Mouse (Mus musculus): ENCODE data around the gene Armh3.

The Armh3 gene

GRCm38 (mm10) chr19:45997785-45998693, at the start of gene Armh3:
Gene Armh3 (minus strand): TSS chr19:45998488.
- peak; percentile 91 to 94 for DNase-seq (ENCODE audit: low spot score in 2 of 2)

GRCm38 (mm10) chr19:46047426-46047825, 49.1 kb upstream of the Armh3 start:
- DNase-seq (ENCODE audit: low spot score in 2 of 2) = no peak

- no peak for DNase-seq (ENCODE audit: low spot score in 2 of 2)
These were observed 48.3 kb upstream of the Armh3 start for GRCm38 (mm10) chr19:46046621-46047025.

DNA sequence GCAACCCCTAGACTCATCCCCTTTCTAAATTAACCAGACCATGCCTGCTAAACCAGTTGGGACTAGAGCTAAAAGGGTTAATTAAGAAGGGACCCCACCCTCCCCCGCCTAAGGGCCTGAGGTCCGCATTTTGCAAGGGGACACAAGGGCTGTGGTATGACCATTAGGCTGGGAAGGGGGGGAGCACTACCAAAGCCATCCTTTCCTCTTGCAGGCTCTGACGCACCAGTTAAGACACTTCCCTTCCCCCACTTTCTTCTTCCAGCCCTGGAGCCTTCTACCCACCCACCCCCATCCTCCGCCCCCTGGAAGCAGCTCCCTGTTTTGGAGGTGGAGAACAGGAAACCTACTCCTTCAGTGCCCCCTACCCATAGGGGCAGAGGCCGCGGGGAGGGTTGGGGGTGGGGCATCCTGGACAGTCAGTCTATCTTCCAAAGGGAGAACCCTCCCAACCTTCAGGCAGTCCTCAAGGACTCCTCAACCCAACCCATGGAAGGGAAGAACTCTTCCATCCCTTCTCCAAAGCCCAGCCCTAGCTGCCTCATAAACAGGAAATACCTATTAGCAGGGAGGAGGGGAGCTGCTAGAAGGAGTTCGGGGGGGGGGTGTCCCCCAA, 47.5 kb upstream of the Armh3 start:
- DNase-seq (ENCODE audit: low spot score in 2 of 2) = peak in 1 of 2 experiments; percentile 57

GRCm38 (mm10) chr19:46044993-46045695, 46.9 kb upstream of the Armh3 start, which contains the start of gene Ldb1:
Gene Ldb1 (minus strand): TSS chr19:46045214.
- peak; percentile 81 to 84 for DNase-seq (ENCODE audit: low spot score in 2 of 2)

DNA sequence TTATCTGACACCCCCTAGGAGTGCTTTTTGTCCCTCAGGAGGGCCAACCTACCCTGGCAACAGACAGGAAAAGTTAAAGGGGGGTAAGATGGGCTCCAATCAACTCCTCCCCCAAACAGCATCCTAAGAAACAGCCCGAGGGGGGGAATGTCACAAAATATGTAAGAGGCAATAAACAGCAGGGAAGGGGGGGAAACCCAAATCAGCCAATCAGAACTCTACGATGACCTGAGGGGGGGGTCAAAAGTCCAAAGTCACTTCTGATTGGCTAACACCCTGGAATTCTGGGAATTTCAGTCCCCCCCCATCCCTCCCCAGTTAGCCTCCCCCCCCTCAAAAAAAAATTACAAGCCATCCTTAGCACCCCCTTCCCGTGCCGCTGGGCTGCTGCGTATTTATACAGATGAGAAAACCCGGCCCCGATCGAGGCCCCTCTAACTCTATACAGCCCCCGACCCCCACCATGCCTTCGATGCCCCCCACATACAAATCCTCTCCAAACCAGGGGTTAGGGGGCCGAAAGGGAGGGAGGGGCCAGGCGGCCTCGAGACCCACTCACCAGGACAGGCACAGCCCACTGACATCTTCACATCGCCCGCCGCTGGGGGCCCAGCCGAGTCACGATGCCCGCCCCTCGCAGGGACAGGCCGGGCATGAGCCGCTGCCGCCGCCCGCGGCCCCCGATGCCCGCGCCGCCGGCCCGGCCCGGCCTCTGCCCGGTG, 46.1 kb upstream of the Armh3 start, which contains the start of gene Pprc1:
Pprc1 (plus strand) TSS at position 616 of the 722 bp plus-strand sequence.
- DNase-seq (ENCODE audit: low spot score in 2 of 2) = no peak

DNA sequence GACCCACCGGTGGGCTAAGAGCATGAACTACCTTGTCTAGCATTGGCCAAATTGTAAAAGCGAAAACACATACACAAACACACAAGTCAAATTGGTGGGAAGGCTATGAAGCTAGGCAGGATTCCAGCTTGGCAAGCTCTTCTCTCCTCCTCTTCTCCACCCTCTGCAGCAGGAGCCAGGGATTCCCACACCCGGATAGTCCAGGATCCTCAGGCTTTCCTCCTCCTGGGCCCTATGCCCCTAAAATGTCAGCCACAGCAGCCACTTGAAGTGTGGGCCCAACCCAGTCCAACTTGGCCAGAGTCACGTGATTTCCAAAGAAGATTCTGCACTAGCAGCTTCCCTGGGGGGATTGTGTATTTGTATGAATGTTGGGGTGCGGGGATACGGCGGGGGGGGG, 45.1 kb upstream of the Armh3 start:
- no peak for DNase-seq (ENCODE audit: low spot score in 2 of 2)

DNA sequence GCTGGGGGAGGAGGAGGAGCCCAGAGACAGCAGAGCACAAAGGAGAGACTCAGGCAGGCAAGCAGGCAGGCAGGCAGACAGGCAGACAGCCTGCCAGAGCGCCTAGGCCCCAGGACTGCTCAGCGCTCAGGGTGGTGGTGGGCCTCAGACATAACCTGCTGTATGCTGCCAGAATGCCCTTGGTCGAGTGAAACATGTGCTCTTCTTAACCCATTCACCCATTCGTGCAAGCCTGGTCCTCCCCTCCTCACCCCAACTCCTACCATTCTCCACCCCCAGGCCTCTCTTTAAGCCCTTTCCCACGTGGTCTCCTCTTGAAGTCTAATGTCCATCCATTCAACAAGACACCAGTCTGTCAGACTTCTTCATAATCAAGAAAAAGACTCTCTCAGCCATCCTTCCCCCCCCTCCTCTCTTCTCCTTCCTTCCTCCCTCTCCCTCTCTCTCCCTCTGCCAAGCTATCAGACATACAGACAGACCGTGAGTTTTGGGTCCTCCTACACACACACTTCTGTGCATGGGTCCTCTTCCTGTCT, 44.3 kb upstream of the Armh3 start:
- peak in 1 of 2 experiments; percentile 54 for DNase-seq (ENCODE audit: low spot score in 2 of 2)

- DNase-seq (ENCODE audit: low spot score in 2 of 2) = peak in 1 of 2 experiments; percentile 77
These were observed 43.7 kb upstream of the Armh3 start for GRCm38 (mm10) chr19:46041933-46042475.

DNA sequence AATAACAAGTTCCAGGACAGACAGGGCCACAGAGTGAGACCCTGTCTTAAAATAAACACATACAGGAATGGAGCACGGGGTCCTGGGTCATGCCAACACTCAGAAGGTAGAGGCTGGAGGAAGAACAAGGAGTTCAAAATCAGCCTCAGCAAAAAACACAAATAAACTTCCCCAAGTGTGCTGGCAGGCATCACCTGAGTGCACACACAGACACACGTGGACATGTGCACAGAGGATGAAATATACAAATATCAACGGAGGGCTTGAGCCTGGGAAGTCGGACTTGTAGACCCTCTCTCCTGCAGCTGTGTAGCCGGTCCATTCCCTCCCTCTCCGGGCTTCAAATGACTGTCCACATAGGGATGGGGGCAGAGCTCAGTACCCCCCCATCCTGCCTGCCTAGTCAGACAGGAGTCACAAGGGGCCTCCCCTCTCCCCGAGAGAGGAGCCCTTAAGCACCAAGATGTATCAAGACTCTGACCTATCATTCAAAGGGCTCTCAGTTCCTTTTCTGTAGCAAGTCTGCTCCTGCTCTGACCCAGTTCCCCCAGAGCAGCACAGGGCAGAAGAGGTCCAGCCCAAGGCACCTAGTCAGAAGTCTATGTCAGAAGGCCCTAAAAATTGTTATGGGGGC, 43.1 kb upstream of the Armh3 start:
- no peak for DNase-seq (ENCODE audit: low spot score in 2 of 2)

DNA sequence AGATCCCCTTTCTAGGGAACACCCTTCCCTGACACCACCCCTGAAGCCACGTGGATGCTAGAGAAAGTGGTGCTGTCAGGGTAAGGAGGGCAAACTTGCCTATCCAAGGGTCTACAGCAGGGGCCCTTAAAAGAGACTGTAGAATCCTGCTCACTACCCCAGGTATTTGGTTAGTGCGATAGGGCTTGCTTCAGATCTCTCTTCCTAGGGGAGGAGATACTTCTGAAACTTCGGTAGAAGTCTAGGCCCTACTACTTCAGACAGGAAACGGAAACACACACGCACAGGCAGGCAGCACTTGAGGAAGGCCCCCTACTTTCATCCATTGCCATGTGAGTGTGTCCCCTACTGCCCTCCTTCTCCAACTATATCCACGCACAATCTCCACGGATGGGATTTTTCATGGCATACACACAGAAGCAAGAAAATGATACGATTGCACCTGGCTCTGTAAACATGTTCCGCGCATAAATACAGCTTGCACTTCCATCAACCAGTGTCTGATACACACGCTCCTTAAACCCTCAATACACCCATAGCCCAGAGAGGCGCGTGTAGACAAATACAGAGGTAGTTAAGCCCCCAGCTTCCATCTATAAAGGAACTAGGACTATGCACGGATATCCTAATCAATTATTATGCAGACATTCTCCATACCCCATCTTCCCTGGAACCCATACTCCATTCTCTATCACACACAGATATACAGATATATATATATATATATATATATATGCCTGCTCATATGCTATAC, 42.0 kb upstream of the Armh3 start:
- DNase-seq (ENCODE audit: low spot score in 2 of 2) = no peak

DNA sequence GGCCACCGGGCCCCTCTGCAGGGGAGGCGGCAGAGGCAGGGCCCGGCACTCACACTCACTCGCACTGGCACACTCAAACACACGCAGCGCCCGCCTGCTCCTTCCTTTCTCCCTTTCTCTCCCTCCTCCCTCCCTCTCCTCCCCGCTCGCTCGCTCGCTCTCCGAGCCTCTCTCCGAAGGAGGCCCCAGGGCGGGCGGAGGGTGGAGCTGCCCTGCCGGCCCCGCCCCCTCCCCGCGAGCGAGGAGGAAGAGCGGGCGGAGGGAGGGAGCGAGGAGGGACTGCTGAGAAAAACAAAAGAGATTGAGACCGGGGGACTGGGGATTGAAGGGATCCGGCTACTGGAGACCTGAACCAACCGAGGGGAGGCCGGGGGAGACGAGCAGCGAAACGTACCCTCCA, 41.2 kb upstream of the Armh3 start:
- peak; percentile 74 to 75 for DNase-seq (ENCODE audit: low spot score in 2 of 2)

DNA sequence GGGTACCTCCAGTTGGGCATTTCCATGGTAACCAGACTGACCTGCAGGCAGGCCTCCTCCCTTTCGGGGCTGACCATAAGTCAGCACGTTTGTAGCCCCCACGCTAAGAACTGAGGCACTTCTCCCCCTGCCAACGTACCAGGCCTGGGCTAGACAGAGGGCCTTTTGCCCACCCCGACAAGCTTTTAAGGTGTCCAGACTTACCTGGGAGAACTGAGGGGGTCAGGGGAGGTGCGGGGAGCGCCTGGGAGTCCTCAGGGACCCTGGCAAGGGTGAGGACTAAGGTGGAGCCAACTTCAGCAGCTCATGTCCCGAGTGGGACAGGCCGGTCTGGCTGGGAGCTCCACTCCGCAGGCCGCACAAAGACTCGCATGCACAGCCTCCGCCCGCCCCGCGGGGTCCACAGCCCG, 40.6 kb upstream of the Armh3 start:
- no peak for DNase-seq (ENCODE audit: low spot score in 2 of 2)

DNA sequence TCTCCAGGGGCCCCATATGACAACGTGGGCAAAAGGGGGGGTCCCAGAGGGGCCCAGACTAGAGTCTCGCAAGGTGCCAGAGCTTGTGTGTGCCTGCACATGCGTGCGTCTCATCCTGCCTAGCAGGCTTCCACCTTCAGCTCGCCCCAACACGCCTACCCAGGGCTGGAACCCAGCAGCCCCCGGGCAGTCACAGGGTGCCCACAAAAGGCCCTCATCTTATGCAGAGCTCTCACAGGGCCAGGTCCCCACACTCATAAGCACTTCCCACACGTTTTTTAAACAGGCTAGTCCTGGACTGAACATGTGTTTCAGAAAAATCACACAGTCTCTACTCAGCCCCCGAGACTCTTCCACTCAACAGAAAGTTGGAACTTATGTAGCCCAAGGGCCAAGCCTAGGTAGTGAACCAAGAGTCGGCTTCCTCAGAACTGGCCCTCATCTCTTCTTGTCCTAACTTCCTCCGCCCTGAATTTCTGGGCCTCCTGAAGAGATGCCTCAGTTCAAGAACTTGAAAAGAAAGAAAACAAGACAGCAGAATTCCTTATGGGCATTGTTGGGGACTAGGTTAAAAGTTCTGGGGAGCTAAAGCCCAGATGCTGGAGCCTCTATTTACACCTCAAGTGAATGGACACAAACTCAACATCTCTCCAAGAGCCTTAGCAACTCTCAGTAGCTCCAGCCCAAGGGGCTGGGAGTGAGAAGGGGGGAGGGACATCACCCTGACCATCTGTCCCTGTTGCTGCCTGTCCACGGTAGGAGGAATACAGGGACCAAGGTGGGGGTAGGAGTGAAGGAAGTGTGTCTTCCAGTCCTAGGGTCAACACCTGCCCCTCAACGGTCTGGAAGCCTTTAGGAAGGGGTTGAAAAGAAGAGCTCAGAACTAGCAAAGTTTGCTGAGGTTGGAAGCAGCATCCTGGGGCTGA, 39.9 kb upstream of the Armh3 start:
- no peak for DNase-seq (ENCODE audit: low spot score in 2 of 2)

- DNase-seq (ENCODE audit: low spot score in 2 of 2) = no peak
These were observed 39.1 kb upstream of the Armh3 start for GRCm38 (mm10) chr19:46037243-46037924.

DNA sequence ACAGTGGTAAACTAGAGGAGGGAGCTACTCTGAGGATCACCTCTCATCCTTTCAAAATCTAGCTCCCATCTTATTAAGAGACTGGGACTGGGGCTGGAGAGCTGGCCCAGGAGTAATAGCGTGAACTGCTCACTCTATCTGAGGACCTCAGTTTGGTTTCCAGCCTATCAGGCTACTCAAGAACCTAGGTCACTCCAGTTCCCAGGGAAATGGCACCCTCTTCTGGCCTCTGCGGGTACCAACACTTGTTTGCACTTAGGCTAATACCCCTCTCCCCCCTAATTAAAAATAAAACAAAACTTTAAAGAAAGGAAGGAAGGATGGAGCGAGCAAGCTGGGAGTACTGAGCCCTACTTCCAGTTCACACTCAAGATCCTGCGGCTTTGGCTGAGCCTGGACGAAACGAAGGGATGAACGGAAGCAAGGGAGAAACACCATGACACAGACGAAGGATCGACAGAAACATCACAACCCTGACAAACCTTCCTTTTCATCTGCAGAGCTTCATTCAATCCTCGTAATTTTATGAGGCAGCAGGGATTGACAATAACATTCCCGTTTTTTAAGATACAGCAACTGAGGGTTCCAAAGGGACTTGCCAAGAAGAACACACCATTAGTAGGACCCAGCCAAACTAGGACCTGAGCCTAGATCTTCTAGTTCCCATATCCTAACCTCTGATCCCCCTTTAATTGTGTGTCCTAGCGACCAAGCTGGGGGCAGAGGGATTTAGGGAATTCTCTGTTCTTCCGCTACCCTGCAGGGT, 38.4 kb upstream of the Armh3 start:
- no peak for DNase-seq (ENCODE audit: low spot score in 2 of 2)

DNA sequence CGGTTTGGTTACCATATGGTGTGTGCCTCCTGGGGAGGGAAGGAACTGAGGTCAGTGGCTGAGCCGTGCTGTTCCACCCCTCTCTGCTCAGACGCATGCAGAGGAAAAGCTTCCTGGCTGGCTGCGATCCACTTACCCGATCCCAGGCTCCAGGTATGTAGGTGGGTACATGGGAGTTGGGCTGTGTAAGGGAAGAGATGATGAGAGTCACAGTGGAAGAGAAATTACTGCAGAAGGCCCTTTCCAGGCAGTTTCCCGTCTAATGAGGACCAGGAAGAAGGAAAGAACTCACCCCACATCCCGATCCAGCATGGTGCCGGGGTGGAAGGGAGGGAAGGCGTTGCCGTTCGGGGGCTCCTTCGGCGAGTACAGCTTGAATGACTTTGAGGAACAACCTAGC, 37.7 kb upstream of the Armh3 start:
- DNase-seq (ENCODE audit: low spot score in 2 of 2) = no peak

Measured in frontal cortex, postnatal 36 days (tissue).